18 mouse cellular contexts compared by ENCODE assay signal in the genomic region with DNA sequence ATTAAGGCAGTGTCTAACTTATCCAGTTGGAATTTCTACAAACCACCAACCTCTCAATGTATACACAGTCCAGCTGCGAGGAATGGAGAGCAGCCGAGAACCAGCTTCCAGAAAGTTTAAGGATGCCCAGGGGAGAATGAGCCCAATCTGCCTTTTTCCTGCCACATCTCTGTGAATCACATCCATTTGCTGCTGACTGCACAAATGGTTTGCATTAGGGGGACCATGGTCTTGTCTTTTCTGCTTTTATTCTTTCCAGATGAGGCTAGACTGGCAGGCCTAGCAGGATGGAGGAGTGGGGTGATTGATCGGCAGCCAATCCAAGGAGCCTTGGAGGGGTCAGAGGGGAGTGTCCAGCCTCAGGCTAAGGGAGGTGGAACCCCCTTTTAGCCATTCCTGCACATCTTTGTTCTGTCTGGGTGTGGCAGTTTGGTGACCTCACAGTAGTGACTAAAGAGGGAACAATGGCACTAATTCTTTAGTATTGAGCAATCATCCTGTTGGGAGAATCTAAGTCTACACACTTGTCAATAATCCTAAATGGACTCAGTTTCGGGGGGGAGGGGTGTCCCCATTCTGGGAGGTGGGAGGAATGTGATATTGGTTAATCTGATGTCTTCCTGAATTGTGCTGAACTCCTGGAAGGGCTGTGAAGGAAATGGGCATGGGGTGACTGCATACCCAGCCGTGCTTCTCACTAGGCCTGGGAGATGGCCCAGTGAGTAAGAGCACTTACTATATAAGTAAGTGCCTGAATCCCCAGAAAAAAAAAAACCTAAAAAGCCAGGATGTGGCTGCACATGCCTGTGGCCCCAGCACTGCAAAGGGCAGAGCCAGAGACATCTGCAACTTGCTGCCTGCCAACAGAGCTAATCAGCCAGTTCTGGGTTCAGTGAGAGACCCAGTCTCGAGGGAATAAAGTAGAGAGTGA. TPM values are rescaled to one million over a fixed set of nuclear protein-coding genes. Genes with fewer than 3 reads are reported as not detected.
DNase-seq lines count a peak whose midpoint lies in the region; ATAC-seq and TF ChIP-seq lines count a peak whose summit lies in the region.
"Had no signal": no experiment of that assay in that cellular context is flagged by ENCODE, and none has a peak within 500 bp of the region (broad histone marks: within the 10 kb centered on the region; RNA-seq: fewer than 3 reads in every experiment).

No protein-coding gene starts in this region.

- no peaks in the 10 kb centered on the region for H3K36me3 ChIP-seq in hindbrain, embryonic 10.5 days
- no peaks in the 10 kb centered on the region for H3K36me3 ChIP-seq in hindbrain, embryonic 13.5 days
- H3K36me3 ChIP-seq in ES-E14 (ENCODE audit: control insufficient read depth, insufficient read depth, low read length, poor library complexity, severe bottlenecking): no peaks in the 10 kb centered on the region
- no peaks in the 10 kb centered on the region for H3K36me3 ChIP-seq in embryonic facial prominence, embryonic 11.5 days (replicated peaks; ENCODE audit: control insufficient read depth, insufficient read depth, low read depth, low read length)
- H3K36me3 ChIP-seq in limb, embryonic 14.5 days (ENCODE audit: control insufficient read depth, insufficient read depth, low read length): no peaks in the 10 kb centered on the region
- H3K36me3 ChIP-seq: intestine, embryonic 15.5 days; neural tube, embryonic 12.5 days had no signal

- TF ChIP-seq POLR2A in limb, embryonic 14.5 days (IDR thresholded peaks at IDR 0.05; ENCODE audit: borderline replicate concordance, extremely low read depth, insufficient read depth, insufficient read length): no peak
- no peak for TF ChIP-seq POLR2A in cerebellum, adult 2 months (IDR thresholded peaks at IDR 0.05; ENCODE audit: borderline replicate concordance, insufficient read depth, low read length)

- H3K9me3 ChIP-seq in hindbrain, embryonic 10.5 days: no peaks in the 10 kb centered on the region
- no peaks in the 10 kb centered on the region for H3K9me3 ChIP-seq in hindbrain, embryonic 13.5 days
- no peaks in the 10 kb centered on the region for H3K9me3 ChIP-seq in ES-E14 (ENCODE audit: control insufficient read depth, insufficient read depth, low read depth, low read length)
- no peaks in the 10 kb centered on the region for H3K9me3 ChIP-seq in embryonic facial prominence, embryonic 11.5 days (replicated peaks; ENCODE audit: control insufficient read depth, low read length)
- no peaks in the 10 kb centered on the region for H3K9me3 ChIP-seq in limb, embryonic 14.5 days (ENCODE audit: control insufficient read depth, low read length)
- H3K9me3 ChIP-seq: intestine, embryonic 15.5 days; neural tube, embryonic 12.5 days had no signal

- no peak for TF ChIP-seq CTCF in cerebellum, adult 2 months (IDR thresholded peaks at IDR 0.05; ENCODE audit: borderline replicate concordance, insufficient read depth, low read depth, low read length)

- no peak overlapping the region for H3K4me3 ChIP-seq in hindbrain, embryonic 10.5 days
- H3K4me3 ChIP-seq in hindbrain, embryonic 13.5 days: no peak overlapping the region
- H3K4me3 ChIP-seq in ES-E14 (ENCODE audit: insufficient read depth in 1 of 2, low read depth in 1 of 2, low read length in 2 of 2, poor library complexity in 1 of 2, severe bottlenecking in 1 of 2): peak overlapping the region; percentile 50 to 58; a peak in 3 of 4 replicates
- H3K4me3 ChIP-seq in embryonic facial prominence, embryonic 11.5 days (ENCODE audit: low read depth, low read length): no peak overlapping the region
- H3K4me3 ChIP-seq in limb, embryonic 14.5 days (replicated peaks; ENCODE audit: low read length): no peak overlapping the region
- H3K4me3 ChIP-seq in cerebellum, adult 2 months (replicated peaks; ENCODE audit: insufficient read depth, low read depth, low read length): no peak overlapping the region
- H3K4me3 ChIP-seq: intestine, embryonic 15.5 days; neural tube, embryonic 12.5 days had no signal

- H3K27me3 ChIP-seq in hindbrain, embryonic 10.5 days (ENCODE audit: insufficient read depth, poor library complexity, severe bottlenecking): 0 out of 2 replicates have a peak, but pooled peaks cover 3% of the 10 kb centered on the region
- 0 out of 2 replicates have a peak, but pooled peaks cover 4% of the 10 kb centered on the region for H3K27me3 ChIP-seq in hindbrain, embryonic 13.5 days
- H3K27me3 ChIP-seq in embryonic facial prominence, embryonic 11.5 days (ENCODE audit: control insufficient read depth, insufficient read depth, low read length): no peaks in the 10 kb centered on the region
- no peaks in the 10 kb centered on the region for H3K27me3 ChIP-seq in limb, embryonic 14.5 days (ENCODE audit: control insufficient read depth, insufficient read depth, low read length)
- no peaks in the 10 kb centered on the region for H3K27me3 ChIP-seq in cerebellum, adult 2 months (ENCODE audit: control insufficient read depth, insufficient read depth, low read length)
- H3K27me3 ChIP-seq: neural tube, embryonic 12.5 days had no signal

- in situ Hi-C loops in ES-E14 (cut with MboI; ENCODE audit: low sequenced_read_pairs in 2 of 2, unreplicated experiment in 2 of 2): loop anchor here in 1 of 2 experiments (10.0 kb wide), 1 partner anchor 58 kb away; no protein-coding TSS in a partner anchor

- H3K9ac ChIP-seq in hindbrain, embryonic 13.5 days: no peak overlapping the region
- peak overlapping the region; percentile 10; the same call in 1 of the 2 replicates for H3K9ac ChIP-seq in ES-E14 (ENCODE audit: insufficient read depth, low read depth, low read length, poor library complexity, severe bottlenecking)
- no peak overlapping the region for H3K9ac ChIP-seq in embryonic facial prominence, embryonic 11.5 days (replicated peaks; ENCODE audit: low read length)
- no peak overlapping the region for H3K9ac ChIP-seq in limb, embryonic 14.5 days (ENCODE audit: low read depth, low read length, severe bottlenecking)
- H3K9ac ChIP-seq: intestine, embryonic 15.5 days; neural tube, embryonic 12.5 days had no signal

- peaks cover 38% of the 10 kb centered on the region for H3K4me1 ChIP-seq in hindbrain, embryonic 10.5 days (replicated peaks)
- peaks cover 5% of the 10 kb centered on the region; the same call in 1 of the 2 replicates for H3K4me1 ChIP-seq in hindbrain, embryonic 13.5 days (replicated peaks)
- peaks cover 8 to 24% of the 10 kb centered on the region in 2 experiments for H3K4me1 ChIP-seq in ES-E14 (ENCODE audit: control insufficient read depth in 2 of 2, insufficient read depth in 2 of 2, low read length in 2 of 2, poor library complexity in 1 of 2)
- H3K4me1 ChIP-seq in embryonic facial prominence, embryonic 11.5 days (ENCODE audit: control insufficient read depth, insufficient read depth, low read length): peaks cover 9% of the 10 kb centered on the region
- H3K4me1 ChIP-seq in limb, embryonic 14.5 days (ENCODE audit: control insufficient read depth, insufficient read depth, low read length): peaks cover 51% of the 10 kb centered on the region
- no peaks in the 10 kb centered on the region for H3K4me1 ChIP-seq in cerebellum, adult 2 months (ENCODE audit: control insufficient read depth, insufficient read depth, low read length)
- H3K4me1 ChIP-seq: intestine, embryonic 15.5 days had no signal

- WGBS in hindbrain, embryonic 10.5 days: 44% methylated on average over 6 of the region's 6 CpGs
- WGBS in hindbrain, embryonic 13.5 days: 52% methylated on average over 6 of the region's 6 CpGs
- 21% methylated on average over 6 of the region's 6 CpGs for WGBS in embryonic facial prominence, embryonic 11.5 days
- WGBS in limb, embryonic 14.5 days: 19% methylated on average over 6 of the region's 6 CpGs
- 57% methylated on average over 6 of the region's 6 CpGs for WGBS in cerebellum, adult 2 months

- peak; percentile 69 for DNase-seq in hindbrain, embryonic 10.5 days (ENCODE audit: low spot score)
- peak; percentile 77 for DNase-seq in ES-E14 (ENCODE audit: low read depth, low spot score)
- DNase-seq in embryonic facial prominence, embryonic 11.5 days (ENCODE audit: low spot score): peak; percentile 91
- peak; percentile 84 for DNase-seq in limb, embryonic 14.5 days (ENCODE audit: low spot score)
- DNase-seq in right cerebral cortex, adult 18-20 months: no peak
- DNase-seq in cerebellum, adult 2 months: no peak
- DNase-seq in natural killer cell, adult 2 months (ENCODE audit: low spot score in 2 of 2): no peak
- DNase-seq: cerebellum, postnatal 14 days; kidney, postnatal 36 days; lung, adult 18-20 months; thymus, postnatal 14 days had no signal

- peak overlapping the region; percentile 74 for H3K27ac ChIP-seq in hindbrain, embryonic 10.5 days
- H3K27ac ChIP-seq in hindbrain, embryonic 13.5 days: no peak overlapping the region
- H3K27ac ChIP-seq in ES-E14 (ENCODE audit: insufficient read depth, low read depth, low read length, poor library complexity, severe bottlenecking): peak overlapping the region; percentile 84
- peak overlapping the region; percentile 70 for H3K27ac ChIP-seq in embryonic facial prominence, embryonic 11.5 days (replicated peaks; ENCODE audit: low read depth, low read length)
- peak overlapping the region; percentile 62 for H3K27ac ChIP-seq in limb, embryonic 14.5 days (replicated peaks; ENCODE audit: low read depth, low read length)
- H3K27ac ChIP-seq in cerebellum, adult 2 months (ENCODE audit: insufficient read depth, low read length): no peak overlapping the region
- H3K27ac ChIP-seq: intestine, embryonic 15.5 days; neural tube, embryonic 12.5 days had no signal

- H3K4me2 ChIP-seq in hindbrain, embryonic 13.5 days: no peak overlapping the region
- H3K4me2 ChIP-seq in embryonic facial prominence, embryonic 11.5 days (ENCODE audit: low read depth, low read length): no peak overlapping the region
- no peak overlapping the region for H3K4me2 ChIP-seq in limb, embryonic 14.5 days (replicated peaks; ENCODE audit: low read depth, low read length, severe bottlenecking)
- H3K4me2 ChIP-seq: intestine, embryonic 15.5 days; neural tube, embryonic 12.5 days had no signal

- no peak for ATAC-seq in hindbrain, embryonic 13.5 days (ENCODE audit: low FRiP score)
- peak; percentile 75 for ATAC-seq in embryonic facial prominence, embryonic 11.5 days (replicated peaks; ENCODE audit: insufficient number of reproducible peaks, low FRiP score, low TSS enrichment, low read depth)
- ATAC-seq in limb, embryonic 14.5 days (ENCODE audit: low FRiP score, low read depth): peak; percentile 78
- ATAC-seq: activated CD4-positive, CD25-positive, alpha-beta regulatory T cell, adult 4 months; forebrain, embryonic 14.5 days; intestine, embryonic 15.5 days had no signal

TF ChIP-seq in ES-E14, 5 proteins besides CTCF, POLR2A, EP300 and RAD21 (continues in another document):
- TF ChIP-seq MAFK (IDR thresholded peaks at IDR 0.05; ENCODE audit: insufficient read depth, low read depth, low read length): no peak

RNA-seq across cellular contexts. Expression of gene Crabp1, which starts 38.5 kb away (rescaled TPM):
- polyA plus RNA-seq in hindbrain, embryonic 10.5 days (2016; fragmentation: Nextera tagmentation; extraction: Ambion mirVana): 1,866 and 1,915 TPM in 2 replicates
- 368 and 389 TPM in 2 replicates for polyA plus RNA-seq in hindbrain, embryonic 13.5 days (2015; fragmentation: Nextera tagmentation; extraction: Ambion mirVana)
- total RNA-seq in ES-E14 (2012; rRNA removed): 16.9 and 22.5 TPM in 2 replicates
- polyA plus RNA-seq in embryonic facial prominence, embryonic 11.5 days (2014; fragmentation: Nextera tagmentation; extraction: Ambion mirVana): 962 and 1,036 TPM in 2 replicates
- polyA plus RNA-seq in limb, embryonic 14.5 days (2012; rRNA removed): 635 and 800 TPM in 2 replicates
- 716 and 755 TPM in 2 replicates for polyA plus RNA-seq in limb, embryonic 14.5 days (2014; fragmentation: Nextera tagmentation; extraction: Ambion mirVana)
- polyA plus RNA-seq in cerebellum, adult 2 months (2012; rRNA removed): 4.9 and 5.5 TPM in 2 replicates
- total RNA-seq: heart, postnatal 25 days; megakaryocyte, adult 5-6 weeks had no signal
- polyA plus RNA-seq: activated CD4-positive, CD25-positive, alpha-beta regulatory T cell, adult 4 months had no signal

Comparison
In these comparisons a context has a peak if more than half of its experiments do, and no peak if none do; other contexts are left out.
1. H3K27ac ChIP-seq: peak in hindbrain, embryonic 10.5 days (single experiment), ES-E14 (single experiment), embryonic facial prominence, embryonic 11.5 days (single experiment) and limb, embryonic 14.5 days (single experiment); none in hindbrain, embryonic 13.5 days (single experiment) and cerebellum, adult 2 months (single experiment).
2. DNase-seq: peak in hindbrain, embryonic 10.5 days (single experiment), ES-E14 (single experiment), embryonic facial prominence, embryonic 11.5 days (single experiment) and limb, embryonic 14.5 days (single experiment); none in right cerebral cortex, adult 18-20 months (single experiment), cerebellum, adult 2 months (0 of 2) and natural killer cell, adult 2 months (0 of 2).
3. H3K4me3 ChIP-seq: peak in ES-E14 (2 of 2); none in hindbrain, embryonic 10.5 days (single experiment), hindbrain, embryonic 13.5 days (single experiment), embryonic facial prominence, embryonic 11.5 days (single experiment), limb, embryonic 14.5 days (single experiment) and cerebellum, adult 2 months (single experiment).
4. RNA of gene Crabp1, which starts 38.5 kb away (polyA plus RNA-seq): 1,866 to 1,915 TPM in hindbrain, embryonic 10.5 days, 962 to 1,036 TPM in embryonic facial prominence, embryonic 11.5 days, 635 to 800 TPM in limb, embryonic 14.5 days and 368 to 389 TPM in hindbrain, embryonic 13.5 days; 4.9 to 5.5 TPM in cerebellum, adult 2 months; every median in the first group is over 10 times any median in the second.